Mouse (Mus musculus) E14TG2a.4 (cell line): ENCODE data around the gene Adcy10.

ENCODE experiments used
- CTCF ChIP-seq: conservative IDR thresholded peaks from 2 replicates; pipeline ENCODE4 v1.5.1; 2014; ENCODE audit warnings: low read length
- NANOG ChIP-seq: IDR thresholded peaks from 2 replicates; pipeline ENCODE4 v1.6.1; 2014; ENCODE audit warnings: borderline replicate concordance, low read length, mixed read lengths
- POU5F1 ChIP-seq: IDR thresholded peaks from 2 replicates; pipeline ENCODE4 v1.6.1; 2014; ENCODE audit warnings: low read length, borderline replicate concordance

DNA sequence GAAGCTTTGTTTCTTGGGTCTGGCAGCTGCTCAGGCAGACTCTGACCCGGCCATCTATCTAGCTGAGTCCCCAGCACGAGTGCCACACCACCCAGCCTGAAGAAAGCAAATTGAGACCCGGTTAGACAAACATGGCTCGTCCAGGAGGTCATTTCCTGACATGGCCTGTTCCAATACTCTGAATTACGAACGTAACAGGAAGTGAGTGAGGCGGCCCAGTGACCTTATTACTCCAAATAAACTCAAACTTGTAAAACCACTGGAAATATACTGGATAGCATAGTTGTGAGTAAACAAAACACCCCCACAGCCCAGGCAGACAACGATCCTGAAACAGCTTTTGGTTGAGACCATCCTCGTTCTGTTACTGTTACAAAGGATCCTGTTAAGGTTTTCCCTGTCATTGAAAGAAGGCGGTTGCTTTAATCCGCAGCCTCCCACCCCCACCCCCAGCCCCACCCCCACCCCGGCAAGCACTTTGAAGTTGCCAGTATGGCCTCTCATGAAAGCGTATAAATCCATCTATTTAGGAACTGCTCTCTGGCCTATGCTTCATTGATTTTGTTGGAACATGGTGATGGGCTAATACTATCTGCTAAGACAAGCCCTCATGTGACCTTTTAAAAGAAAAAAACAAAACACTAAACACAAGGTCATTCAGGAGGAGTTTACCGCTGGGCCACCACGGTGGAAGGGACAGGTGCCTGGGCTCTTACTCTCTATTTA is 132.3 kb downstream of the Adcy10 start:
- TF ChIP-seq CTCF: no peak
- no peak for TF ChIP-seq POU5F1
- TF ChIP-seq NANOG: no peak
